Mouse (Mus musculus) G1E (cell line): ENCODE results near the gene Cygb.

Source experiments
- CTCF ChIP-seq: IDR thresholded peaks from 2 replicates; pipeline ENCODE4 v1.5.1; 2012; ENCODE audit warnings: low read depth, low read length, inconsistent platforms, mixed read lengths
- GATA2 ChIP-seq: IDR thresholded peaks from 2 replicates; pipeline ENCODE4 v1.6.1; 2012; ENCODE audit warnings: low read depth, low read length, inconsistent platforms, borderline replicate concordance
- POLR2AphosphoS5 ChIP-seq: IDR thresholded peaks from 2 replicates; pipeline ENCODE4 v1.6.1; 2012; ENCODE audit warnings: low read depth, low read length, inconsistent platforms; ENCODE audit not compliant: insufficient replicate concordance

DNA sequence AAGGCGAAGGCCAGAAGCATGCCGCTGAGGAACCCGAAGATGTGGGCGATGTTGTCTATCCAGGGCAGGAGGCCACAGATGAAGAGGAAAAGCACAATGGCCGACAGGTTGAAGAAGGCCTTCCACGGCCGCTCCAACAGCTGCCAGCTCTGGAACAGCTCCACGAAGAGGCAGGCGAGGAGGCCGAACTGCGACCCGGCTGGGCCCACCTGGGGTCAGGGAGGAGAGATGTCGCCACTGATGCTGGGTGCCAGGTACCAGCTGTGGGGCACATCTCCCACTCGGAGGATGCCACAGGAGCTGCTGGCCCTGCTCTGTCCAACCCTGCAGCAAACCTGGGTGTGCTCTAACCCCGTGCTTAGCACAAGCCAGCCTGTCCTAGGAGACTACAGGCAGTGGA, 54.9 kb downstream of the Cygb start:
- no peak for TF ChIP-seq POLR2AphosphoS5
- no peak for TF ChIP-seq GATA2
- no peak for TF ChIP-seq CTCF
